Mouse (Mus musculus): ENCODE measurements around the gene Abhd11. TPM values are rescaled to one million over a fixed set of nuclear protein-coding genes. Genes with fewer than 3 reads are reported as not detected.

Abhd11 gene
- polyA plus RNA-seq (2012; rRNA removed): 24.5 and 27.1 TPM in 2 replicates

DNA sequence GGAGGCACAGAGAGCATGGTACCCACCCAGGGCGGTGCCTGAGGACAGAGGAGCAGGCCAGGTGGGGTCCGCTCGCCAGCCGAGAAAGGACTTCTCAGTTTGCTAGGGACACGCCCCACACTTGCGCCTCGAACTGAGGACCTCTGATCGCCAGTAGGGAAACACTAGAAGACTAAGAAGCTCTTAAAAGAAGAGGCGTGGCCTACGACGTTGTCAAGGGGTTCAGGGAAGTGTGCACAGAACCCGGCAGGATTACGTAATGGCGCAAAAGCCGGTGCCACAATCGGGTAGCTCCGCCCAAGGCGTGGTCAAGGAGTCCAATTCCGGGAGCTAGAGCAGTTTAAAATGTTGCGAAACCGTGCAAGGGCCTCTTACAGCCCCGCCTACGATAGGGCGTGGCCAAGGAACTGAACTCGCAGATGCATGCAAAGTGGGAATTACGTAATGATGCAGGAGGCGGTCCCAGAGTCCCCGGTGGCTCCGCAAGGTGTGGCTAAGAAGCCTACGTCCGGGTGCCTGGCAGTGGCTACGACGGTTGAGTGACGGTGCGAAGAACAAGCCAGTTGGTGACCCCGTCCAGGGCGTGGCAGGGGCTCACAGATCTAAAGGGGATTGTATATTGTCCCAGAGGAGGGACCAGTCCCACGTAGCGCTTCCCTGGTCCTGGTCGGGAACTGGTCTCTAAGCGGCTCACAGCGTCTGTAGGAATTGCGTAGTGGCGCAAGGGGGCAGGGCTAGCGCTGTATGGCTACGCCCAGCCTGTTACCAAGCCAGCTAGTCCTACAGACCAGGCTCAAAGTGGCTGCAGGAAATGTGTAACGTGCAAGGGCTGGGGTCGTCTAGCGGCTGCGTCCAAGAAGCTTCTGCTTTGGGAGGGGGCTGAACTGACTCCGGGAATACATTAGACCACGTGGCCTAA is at the start of gene Abhd11:
Abhd11 (plus strand) TSS at position 482 of the 919 bp plus-strand sequence.

DNA sequence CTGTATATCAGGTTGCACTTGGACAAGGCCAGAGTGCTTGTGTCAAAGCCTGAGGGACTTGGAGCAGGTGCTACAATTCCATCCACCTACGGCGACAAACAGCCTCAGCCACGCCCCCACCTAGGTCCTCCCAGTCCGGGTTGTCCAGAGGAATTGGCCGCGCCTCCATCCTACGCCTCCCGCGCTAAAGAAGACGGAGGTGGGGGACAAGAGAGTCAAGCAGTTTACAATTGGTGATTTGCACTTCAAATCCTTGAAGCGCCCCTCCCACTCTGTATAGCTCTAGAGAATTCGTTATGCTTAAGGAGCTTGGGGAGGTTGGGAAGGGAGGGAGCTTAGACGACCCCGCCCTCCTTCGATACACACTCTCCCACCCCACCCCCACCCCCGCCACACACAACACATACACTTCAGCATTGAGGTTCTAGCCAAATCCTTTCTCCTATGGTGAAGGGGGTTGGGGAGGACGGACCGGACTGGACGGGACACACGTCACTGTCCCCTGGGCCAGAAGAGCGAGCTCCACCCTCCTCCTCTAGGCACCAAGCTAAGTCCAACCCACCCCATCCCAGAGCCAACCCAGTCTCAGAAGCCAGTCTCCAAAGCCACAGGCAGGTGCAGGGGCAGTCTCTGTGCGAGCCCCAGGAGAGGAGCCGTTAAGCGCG is 23.2 kb upstream of the Abhd11 start, which contains the start of gene Cldn3:
Cldn3 (plus strand) TSS at position 582 of the 665 bp plus-strand sequence.

DNA sequence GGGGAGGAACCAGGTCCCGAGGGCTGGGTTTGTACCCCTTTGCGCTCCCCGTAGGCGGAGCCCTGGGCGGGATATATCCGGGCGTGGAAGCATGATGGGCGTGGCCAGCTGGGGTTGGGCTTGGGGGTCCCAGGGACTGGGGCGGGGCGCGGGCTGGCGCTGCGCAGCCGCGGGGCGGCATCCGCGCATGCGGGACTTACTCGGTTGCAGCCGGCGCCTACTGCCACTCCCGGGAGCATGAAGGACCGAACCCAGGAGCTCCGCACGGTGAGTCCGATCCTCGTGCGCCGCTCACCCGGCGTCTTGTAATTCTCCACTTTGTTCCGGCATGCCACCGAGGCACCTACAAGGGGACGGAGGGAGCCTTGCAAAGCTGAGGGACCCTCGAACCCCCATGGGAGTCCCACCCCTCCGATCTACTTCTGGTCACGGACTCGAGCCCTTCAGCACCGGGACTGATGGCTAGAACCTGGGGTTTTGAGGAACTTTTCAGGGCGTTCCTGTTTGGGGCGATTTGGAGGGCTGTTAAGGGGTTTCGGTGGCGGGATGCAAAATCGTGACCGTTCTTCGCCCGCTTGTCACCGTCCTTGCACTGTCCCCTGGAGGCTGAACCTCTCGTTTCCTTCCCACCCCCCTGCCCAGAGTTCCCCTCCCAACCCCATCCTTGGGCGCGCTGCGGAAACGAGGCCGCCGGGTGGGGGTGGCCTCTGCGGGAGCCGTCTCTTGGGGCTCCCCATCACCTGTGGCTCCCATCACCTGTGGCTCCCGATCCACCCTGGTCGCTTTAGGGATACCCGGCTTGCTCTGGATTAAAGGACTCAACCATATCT is 14.6 kb downstream of the Abhd11 start, which contains the start of gene Stx1a:
Stx1a (plus strand) TSS at position 139 of the 830 bp plus-strand sequence.

Other genes starting within 250 kb of the Abhd11 start
- 0.05 and 0.07 TPM in 2 replicates for gene Tmem270, start 102.4 kb upstream of the Abhd11 start, polyA plus RNA-seq (2012; rRNA removed)
- 124 and 168 TPM in 2 replicates for gene Cldn13, start 93.6 kb upstream of the Abhd11 start, polyA plus RNA-seq (2012; rRNA removed)
- gene Mettl27, start 76.8 kb upstream of the Abhd11 start, polyA plus RNA-seq (2012; rRNA removed): 6.2 and 6.6 TPM in 2 replicates
- gene Cldn4, start 62.2 kb upstream of the Abhd11 start, polyA plus RNA-seq (2012; rRNA removed): 0.24 and 0.83 TPM in 2 replicates
- gene Cldn3, start 22.9 kb upstream of the Abhd11 start, polyA plus RNA-seq (2012; rRNA removed): 0.33 and 0.77 TPM in 2 replicates
- 1.9 and 2.0 TPM in 2 replicates for gene Stx1a, start 14.3 kb downstream of the Abhd11 start, polyA plus RNA-seq (2012; rRNA removed)
- 7.7 and 9.4 TPM in 2 replicates for gene Dnajc30, start 55.0 kb downstream of the Abhd11 start, polyA plus RNA-seq (2012; rRNA removed)
- 35.8 and 43.9 TPM in 2 replicates for gene Bud23, start 55.8 kb downstream of the Abhd11 start, polyA plus RNA-seq (2012; rRNA removed)
- 0.25 and 0.37 TPM in 2 replicates for gene Vps37d, start 69.1 kb downstream of the Abhd11 start, polyA plus RNA-seq (2012; rRNA removed)
- 12.3 and 17.8 TPM in 2 replicates for gene Mlxipl, start 80.7 kb downstream of the Abhd11 start, polyA plus RNA-seq (2012; rRNA removed)
- 5.1 and 5.8 TPM in 2 replicates for gene Tbl2, start 140.5 kb downstream of the Abhd11 start, polyA plus RNA-seq (2012; rRNA removed)
- 11.7 and 11.8 TPM in 2 replicates for gene Bcl7b, start 159.1 kb downstream of the Abhd11 start, polyA plus RNA-seq (2012; rRNA removed)
- gene Baz1b, start 178.1 kb downstream of the Abhd11 start, polyA plus RNA-seq (2012; rRNA removed): 21.3 and 23.6 TPM in 2 replicates
- 0.12 and 0.25 TPM in 2 replicates for gene Fzd9, start 242.1 kb downstream of the Abhd11 start, polyA plus RNA-seq (2012; rRNA removed)